Mouse (Mus musculus) MEL (cell line): ENCODE measurements at regions not wholly inside any gene's neighbourhood (a gene's known extent, or its start where the extent isn't known, plus 50 kb on each side); places are given as distances from the start of the nearest gene placed in this dataset.

Experiments
- DNase-seq: peaks from one replicate; pipeline ENCODE4 v3.0.0; 2011; ENCODE audit warnings: low read depth, low spot score
- H3K27ac ChIP-seq: 2 replicates; pipeline ENCODE4 v1.5.1; 2012; ENCODE audit warnings: low read depth, mild to moderate bottlenecking, control low read depth, low read length, moderate library complexity; ENCODE audit not compliant: control insufficient read depth
- H3K27me3 ChIP-seq, 2 experiments: fragments of 150-350 bp in 1 of 2; sonication (generic) in 1 of 2; 2 replicates each; pipeline ENCODE4 v1.6.1; 2012; ENCODE audit warnings: low read length in 2 of 2, mild to moderate bottlenecking in 2 of 2, improper control_type of control experiment in 1 of 2, moderate library complexity in 1 of 2; ENCODE audit not compliant: insufficient read depth in 2 of 2, control insufficient read depth in 1 of 2
- H3K36me3 ChIP-seq, 2 experiments: 2 replicates each; pipeline ENCODE4 v1.6.1; 2012 to 2014; ENCODE audit warnings: low read length in 2 of 2, improper control_type of control experiment in 1 of 2, inconsistent platforms in 1 of 2, mild to moderate bottlenecking in 1 of 2; ENCODE audit not compliant: insufficient read depth in 2 of 2, control insufficient read depth in 1 of 2
- H3K4me1 ChIP-seq, 2 experiments: fragments of 150-350 bp in 1 of 2; sonication (generic) in 1 of 2; 2 replicates each; pipeline ENCODE4 v1.6.1; 2012; ENCODE audit warnings: low read length in 2 of 2, improper control_type of control experiment in 1 of 2, mild to moderate bottlenecking in 1 of 2; ENCODE audit not compliant: insufficient read depth in 2 of 2, control insufficient read depth in 1 of 2
- H3K4me3 ChIP-seq, 2 experiments: fragments of 150-350 bp in 1 of 2; sonication (generic) in 1 of 2; 2 replicates each; pipeline ENCODE4 v1.5.1; 2012; ENCODE audit warnings: low read depth in 2 of 2, low read length in 2 of 2, mild to moderate bottlenecking in 2 of 2, moderate library complexity in 2 of 2, control low read depth in 1 of 2, improper control_type of control experiment in 1 of 2; ENCODE audit not compliant: control insufficient read depth in 1 of 2, insufficient read depth in 1 of 2
- H3K79me2 ChIP-seq: 2 replicates; pipeline ENCODE4 v1.6.1; 2012; ENCODE audit warnings: mild to moderate bottlenecking, low read length, moderate library complexity; ENCODE audit not compliant: control insufficient read depth, poor library complexity, insufficient read depth
- H3K9ac ChIP-seq: 2 replicates; pipeline ENCODE4 v1.6.1; 2012; ENCODE audit warnings: low read depth, mild to moderate bottlenecking, control low read depth, low read length, moderate library complexity; ENCODE audit not compliant: control insufficient read depth, poor library complexity, severe bottlenecking
- H3K9me3 ChIP-seq: fragments of 150-350 bp; sonication (generic); replicated peaks from 2 replicates; pipeline ENCODE4 v1.6.1; 2012; ENCODE audit warnings: mild to moderate bottlenecking, low read length, improper control_type of control experiment, moderate library complexity; ENCODE audit not compliant: insufficient read depth
- CHD1 ChIP-seq: IDR thresholded peaks from 2 replicates; pipeline ENCODE4 v1.6.1; 2012; ENCODE audit warnings: low read depth, mild to moderate bottlenecking, inconsistent platforms, low read length, improper control_type of control experiment
- CTCF ChIP-seq, 3 experiments: IDR thresholded peaks in 2 of 3; conservative IDR thresholded peaks in 1 of 3; 2 replicates each; pipeline ENCODE4 v1.5.1; 2011 to 2012; ENCODE audit warnings: low read length in 3 of 3, low read depth in 2 of 3, mild to moderate bottlenecking in 2 of 3, improper control_type of control experiment in 1 of 3, inconsistent platforms in 1 of 3, mixed read lengths in 1 of 3, moderate library complexity in 1 of 3; ENCODE audit not compliant: control insufficient read depth in 1 of 3, insufficient read depth in 1 of 3, poor library complexity in 1 of 3, severe bottlenecking in 1 of 3
- ELF1 ChIP-seq: IDR thresholded peaks from 2 replicates; pipeline ENCODE4 v1.6.1; 2014; ENCODE audit warnings: low read depth, mild to moderate bottlenecking, inconsistent platforms, low read length, improper control_type of control experiment, moderate library complexity
- EP300 ChIP-seq, 2 experiments: IDR thresholded peaks; 2 replicates each; pipeline ENCODE4 v1.6.1; 2011; ENCODE audit warnings: improper control_type of control experiment in 2 of 2, low read length in 2 of 2, low read depth in 1 of 2, mild to moderate bottlenecking in 1 of 2
- GABPA ChIP-seq: IDR thresholded peaks from 2 replicates; pipeline ENCODE4 v1.6.1; 2012; ENCODE audit warnings: low read depth, mild to moderate bottlenecking, inconsistent platforms, low read length, improper control_type of control experiment, moderate library complexity
- HCFC1 ChIP-seq: IDR thresholded peaks from 2 replicates; pipeline ENCODE4 v1.6.1; 2012; ENCODE audit warnings: low read depth, mild to moderate bottlenecking, inconsistent platforms, low read length, improper control_type of control experiment, moderate library complexity
- MAX ChIP-seq: IDR thresholded peaks from 2 replicates; pipeline ENCODE4 v1.6.1; 2011; ENCODE audit warnings: low read length, improper control_type of control experiment
- MAZ ChIP-seq: IDR thresholded peaks from 2 replicates; pipeline ENCODE4 v1.6.1; 2012; ENCODE audit warnings: low read depth, mild to moderate bottlenecking, inconsistent platforms, low read length, improper control_type of control experiment
- POLR2A ChIP-seq, 2 experiments: IDR thresholded peaks; 2 replicates each; pipeline ENCODE4 v1.6.1; 2011 to 2012; ENCODE audit warnings: low read length in 2 of 2, mild to moderate bottlenecking in 2 of 2, control low read depth in 1 of 2, improper control_type of control experiment in 1 of 2, low read depth in 1 of 2, moderate library complexity in 1 of 2; ENCODE audit not compliant: control insufficient read depth in 1 of 2, insufficient read depth in 1 of 2, poor library complexity in 1 of 2
- POLR2AphosphoS5 ChIP-seq: IDR thresholded peaks from 2 replicates; pipeline ENCODE4 v1.6.1; 2012; ENCODE audit warnings: low read depth, borderline replicate concordance, mild to moderate bottlenecking, inconsistent platforms, low read length, moderate library complexity, mixed read lengths
- TBP ChIP-seq: IDR thresholded peaks from 2 replicates; pipeline ENCODE4 v1.8.0; 2011; ENCODE audit warnings: low read depth, low read length, improper control_type of control experiment
- USF1 ChIP-seq: IDR thresholded peaks from 2 replicates; pipeline ENCODE4 v1.6.1; 2014; ENCODE audit warnings: low read depth, mild to moderate bottlenecking, inconsistent platforms, low read length, improper control_type of control experiment, moderate library complexity
- USF2 ChIP-seq, 2 experiments: IDR thresholded peaks; 2 replicates each; pipeline ENCODE4 v1.6.1; 2011 to 2012; ENCODE audit warnings: improper control_type of control experiment in 2 of 2, low read length in 2 of 2, borderline replicate concordance in 1 of 2, inconsistent platforms in 1 of 2, low read depth in 1 of 2, mild to moderate bottlenecking in 1 of 2; ENCODE audit not compliant: insufficient read depth in 1 of 2
- ZKSCAN1 ChIP-seq: IDR thresholded peaks from 2 replicates; pipeline ENCODE4 v1.6.1; 2012; ENCODE audit warnings: low read depth, mild to moderate bottlenecking, inconsistent platforms, low read length, improper control_type of control experiment, moderate library complexity
- ZMIZ1 ChIP-seq: IDR thresholded peaks from 2 replicates; pipeline ENCODE4 v1.6.1; 2012; ENCODE audit warnings: low read depth, mild to moderate bottlenecking, inconsistent platforms, low read length, improper control_type of control experiment, moderate library complexity
- ZNF384 ChIP-seq: IDR thresholded peaks from 2 replicates; pipeline ENCODE4 v1.6.1; 2012; ENCODE audit warnings: low read depth, mild to moderate bottlenecking, inconsistent platforms, low read length, improper control_type of control experiment

DNA sequence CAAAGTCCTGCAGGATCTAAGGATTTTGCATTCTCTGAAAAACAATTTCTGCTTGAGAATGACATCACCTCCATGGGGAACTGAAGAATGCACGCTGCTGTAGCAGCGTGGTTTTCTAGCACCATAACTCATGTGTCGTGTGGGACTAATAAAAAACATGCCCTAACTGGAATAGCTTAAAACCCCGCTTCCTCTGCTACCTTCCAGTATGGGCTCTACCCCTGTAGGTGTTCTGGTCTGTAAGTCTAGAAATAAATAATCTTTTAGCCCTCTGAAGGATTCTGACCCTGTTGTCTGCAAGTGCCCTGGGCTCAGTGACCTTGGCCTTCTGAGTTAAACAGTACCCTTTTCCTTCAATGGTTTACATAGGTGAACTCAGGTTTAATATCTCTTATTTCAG, 282.8 kb downstream of the Stim2 start:
- H3K27me3 ChIP-seq, result no peaks in the 10 kb centered on the region; a peak in 1 of 4 replicates

GRCm38 (mm10) chr5:54290372-54291080, 292.2 kb downstream of the Stim2 start:
- no peak for DNase-seq
- H3K27ac ChIP-seq, result no peak overlapping the region
- H3K27me3 ChIP-seq, result no peaks in the 10 kb centered on the region
- H3K9me3 ChIP-seq, result no peaks in the 10 kb centered on the region
- no peak overlapping the region for H3K4me3 ChIP-seq
- H3K4me1 ChIP-seq, result no peaks in the 10 kb centered on the region
- H3K36me3 ChIP-seq, result no peaks in the 10 kb centered on the region
- no peak overlapping the region for H3K9ac ChIP-seq
- no peaks in the 10 kb centered on the region for H3K79me2 ChIP-seq
- no peak for TF ChIP-seq USF2 (IDR thresholded peaks at IDR 0.05; ENCODE audit: borderline replicate concordance in 1 of 2, insufficient read depth in 1 of 2, low read depth in 1 of 2, low read length in 2 of 2)
- TF ChIP-seq MAX, result no peak
- no peak for TF ChIP-seq POLR2A (IDR thresholded peaks at IDR 0.05; ENCODE audit: control insufficient read depth in 1 of 2, insufficient read depth in 1 of 2, low read depth in 1 of 2, low read length in 2 of 2, poor library complexity in 1 of 2)
- no peak for TF ChIP-seq GABPA
- TF ChIP-seq POLR2AphosphoS5, result no peak
- no peak for TF ChIP-seq ZNF384

More for the DNA sequence above, 282.8 kb downstream of the Stim2 start:
- Histone ChIP-seq H3K4me3 (no peak overlapping the region), H3K9me3 (no peaks in the 10 kb centered on the region), H3K4me1 (no peaks in the 10 kb centered on the region)
- no peak for DNase-seq
- TF ChIP-seq CHD1, result no peak
- TF ChIP-seq ZNF384, result no peak
- no peak for TF ChIP-seq TBP
- no peak for TF ChIP-seq USF1
- no peak for TF ChIP-seq ZMIZ1
- TF ChIP-seq MAX, result no peak
- TF ChIP-seq CTCF (IDR thresholded peaks at IDR 0.05 in 2 of 3, conservative IDR thresholded peaks at IDR 0.05 in 1 of 3; ENCODE audit: control insufficient read depth in 1 of 3, insufficient read depth in 1 of 3, low read depth in 2 of 3, low read length in 3 of 3, poor library complexity in 1 of 3, severe bottlenecking in 1 of 3), result no peak
- TF ChIP-seq POLR2AphosphoS5, result no peak
- TF ChIP-seq EP300 (IDR thresholded peaks at IDR 0.05; ENCODE audit: low read depth in 1 of 2, low read length in 2 of 2), result no peak
- no peak for TF ChIP-seq HCFC1
- TF ChIP-seq ZKSCAN1, result no peak
- TF ChIP-seq MAZ, result no peak
- no peak for TF ChIP-seq ELF1
- TF ChIP-seq, all 39 proteins: peak for 0
- Histone ChIP-seq H3K79me2 (no peaks in the 10 kb centered on the region), H3K27ac (no peak overlapping the region), H3K36me3 (no peaks in the 10 kb centered on the region), H3K9ac (no peak overlapping the region)
